Mouse (Mus musculus): ENCODE results near the gene Fam3b. TPM values are rescaled to one million over a fixed set of nuclear protein-coding genes. Genes with fewer than 3 reads are reported as not detected.

Gene Fam3b
- polyA plus RNA-seq, 1 experiment from 2014 or later: not detected

DNA sequence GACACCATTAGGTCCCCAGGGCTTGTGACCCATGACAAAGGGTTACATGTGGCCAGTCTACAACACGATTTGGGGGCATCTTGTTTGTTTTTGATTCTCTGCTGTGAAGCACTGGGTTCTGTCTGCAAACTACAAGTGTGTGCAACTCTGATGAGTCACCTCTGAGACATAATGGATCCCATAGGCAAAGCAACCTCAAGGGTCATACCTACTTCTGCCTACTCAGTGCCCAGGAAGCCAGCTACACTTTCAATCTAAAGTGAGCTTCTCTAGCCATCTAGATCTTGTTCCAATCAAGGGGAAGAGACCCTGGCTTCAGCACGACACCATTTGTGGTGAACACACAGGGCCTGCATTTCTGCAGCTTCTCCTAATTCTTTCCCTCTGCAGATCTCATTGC is 53.3 kb downstream of the Fam3b start:
- peaks cover 7% of the 10 kb centered on the region; the same call in 1 of the 2 replicates for H3K4me1 ChIP-seq (ENCODE audit: insufficient read depth)
- H3K9me3 ChIP-seq (ENCODE audit: low read length): no peaks in the 10 kb centered on the region
- H3K4me3 ChIP-seq (ENCODE audit: low read depth, low read length): no peak overlapping the region
- no peaks in the 10 kb centered on the region for H3K27me3 ChIP-seq (ENCODE audit: insufficient read depth, low read length)
- H3K36me3 ChIP-seq (replicated peaks; ENCODE audit: insufficient read depth, low read length): no peaks in the 10 kb centered on the region
- DNase-seq: no peak
- peak overlapping the region; percentile 1; the same call in 1 of the 2 replicates for H3K4me2 ChIP-seq (ENCODE audit: low read depth, low read length)
- 44% methylated on average over 2 of the region's 2 CpGs for WGBS (ENCODE audit: insufficient replicate concordance)
- H3K27ac ChIP-seq (ENCODE audit: low read depth): no peak overlapping the region
- H3K9ac ChIP-seq (replicated peaks): no peak overlapping the region
- TF ChIP-seq EP300 (IDR thresholded peaks at IDR 0.05; ENCODE audit: low read depth) (no peak), CTCF (IDR thresholded peaks at IDR 0.05; ENCODE audit: low read depth) (no peak)
- ATAC-seq: no peak

DNA sequence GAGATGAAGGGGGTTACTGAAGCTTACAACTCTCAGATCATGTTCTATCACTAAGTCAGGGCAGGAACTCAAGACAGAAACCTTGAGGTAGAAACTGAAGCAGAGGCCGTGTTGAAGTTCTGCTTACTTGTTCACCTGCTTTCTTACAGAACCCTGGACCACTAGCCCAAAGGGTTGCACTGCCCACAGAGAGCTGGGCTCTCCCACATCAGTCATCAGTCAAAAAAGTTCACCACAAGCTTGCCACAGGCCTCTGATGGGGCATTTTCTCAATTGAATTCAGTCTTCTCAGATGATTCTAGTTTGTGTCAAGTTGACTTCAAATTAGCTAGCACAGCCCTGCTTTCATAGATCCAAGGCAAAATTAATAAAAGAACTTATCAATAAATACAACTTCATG is 54.8 kb downstream of the Fam3b start:
- Histone ChIP-seq H3K4me1 (ENCODE audit: insufficient read depth) (peaks cover 7% of the 10 kb centered on the region; the same call in 1 of the 2 replicates), H3K36me3 (replicated peaks; ENCODE audit: insufficient read depth, low read length) (no peaks in the 10 kb centered on the region), H3K27me3 (ENCODE audit: insufficient read depth, low read length) (no peaks in the 10 kb centered on the region), H3K4me3 (ENCODE audit: low read depth, low read length) (no peak overlapping the region), H3K4me2 (ENCODE audit: low read depth, low read length) (no peak overlapping the region), H3K27ac (ENCODE audit: low read depth) (no peak overlapping the region), H3K9ac (replicated peaks) (no peak overlapping the region), H3K9me3 (ENCODE audit: low read length) (no peaks in the 10 kb centered on the region)
- WGBS (ENCODE audit: insufficient replicate concordance): 39% methylated on average over 1 of the region's 1 CpGs
- TF ChIP-seq CTCF (IDR thresholded peaks at IDR 0.05; ENCODE audit: low read depth) (no peak), EP300 (IDR thresholded peaks at IDR 0.05; ENCODE audit: low read depth) (no peak)
- DNase-seq (no peak), ATAC-seq (no peak)

DNA sequence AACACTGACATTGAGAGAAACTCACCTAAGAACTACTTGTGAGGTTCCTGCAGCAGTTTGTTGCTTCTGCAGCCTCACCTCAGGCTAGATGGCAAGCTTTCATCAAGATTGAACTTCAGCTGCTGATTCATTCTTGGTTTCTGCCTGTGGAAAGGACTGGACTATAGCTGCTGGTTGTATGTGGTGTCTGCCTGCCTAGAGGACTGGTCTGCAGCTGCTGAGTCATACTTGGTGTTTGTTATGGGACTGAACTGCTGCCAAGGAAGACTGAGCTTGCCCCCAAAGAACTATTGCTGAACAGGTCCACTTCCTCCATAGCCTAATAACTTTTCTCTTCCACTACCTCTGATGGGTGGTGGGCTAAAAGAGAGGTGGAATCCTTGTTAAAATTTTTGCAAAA is 67.2 kb downstream of the Fam3b start:
- ATAC-seq (no peak), DNase-seq (no peak)
- no peaks in the 10 kb centered on the region for H3K4me1 ChIP-seq (ENCODE audit: insufficient read depth)
- H3K36me3 ChIP-seq (replicated peaks; ENCODE audit: insufficient read depth, low read length): no peaks in the 10 kb centered on the region
- no peaks in the 10 kb centered on the region for H3K9me3 ChIP-seq (ENCODE audit: low read length)
- no peak overlapping the region for H3K4me3 ChIP-seq (ENCODE audit: low read depth, low read length)
- no peaks in the 10 kb centered on the region for H3K27me3 ChIP-seq (ENCODE audit: insufficient read depth, low read length)
- H3K27ac ChIP-seq (ENCODE audit: low read depth): no peak overlapping the region
- H3K4me2 ChIP-seq (ENCODE audit: low read depth, low read length): no peak overlapping the region
- H3K9ac ChIP-seq (replicated peaks): no peak overlapping the region
- no peak for TF ChIP-seq EP300 (IDR thresholded peaks at IDR 0.05; ENCODE audit: low read depth)
- no peak for TF ChIP-seq CTCF (IDR thresholded peaks at IDR 0.05; ENCODE audit: low read depth)

DNA sequence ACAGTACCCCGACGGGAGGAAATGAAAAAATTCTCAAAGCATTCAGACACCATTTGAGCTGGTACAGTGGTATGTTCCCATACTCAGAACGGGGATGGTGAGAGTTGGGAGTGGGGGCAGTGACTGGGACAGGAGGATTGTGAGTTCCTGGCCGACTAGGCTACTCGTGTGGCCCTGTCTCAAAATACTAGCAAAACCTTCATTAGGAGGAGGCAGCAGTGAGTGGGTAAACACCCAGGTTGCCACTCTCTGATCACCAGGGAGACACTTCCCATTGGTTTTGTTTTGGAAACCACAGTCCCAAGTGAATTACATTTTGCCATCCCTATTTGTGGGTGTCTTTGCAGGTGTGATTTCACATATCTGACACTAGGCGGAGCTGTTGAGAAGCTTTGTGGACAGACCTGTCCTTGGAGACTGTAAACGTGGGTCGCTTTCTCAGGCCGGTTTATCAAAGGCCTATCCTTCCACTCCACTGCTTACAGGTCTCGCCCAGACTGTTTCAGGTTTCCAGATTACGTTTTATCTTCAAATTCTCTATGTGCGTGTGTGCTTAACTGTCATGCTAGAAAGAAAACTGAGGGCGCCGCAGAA is 70.8 kb downstream of the Fam3b start:
- Histone ChIP-seq H3K4me2 (ENCODE audit: low read depth, low read length) (no peak overlapping the region), H3K4me3 (ENCODE audit: low read depth, low read length) (no peak overlapping the region), H3K9ac (replicated peaks) (no peak overlapping the region), H3K27me3 (ENCODE audit: insufficient read depth, low read length) (no peaks in the 10 kb centered on the region), H3K27ac (ENCODE audit: low read depth) (no peak overlapping the region), H3K4me1 (ENCODE audit: insufficient read depth) (no peaks in the 10 kb centered on the region), H3K9me3 (ENCODE audit: low read length) (no peaks in the 10 kb centered on the region), H3K36me3 (replicated peaks; ENCODE audit: insufficient read depth, low read length) (no peaks in the 10 kb centered on the region)
- peak; percentile 28 for DNase-seq
- ATAC-seq: peak; percentile 56; the same call in 1 of the 2 replicates
- TF ChIP-seq CTCF (IDR thresholded peaks at IDR 0.05; ENCODE audit: low read depth) (peak; percentile 89), EP300 (IDR thresholded peaks at IDR 0.05; ENCODE audit: low read depth) (no peak)
- WGBS (ENCODE audit: insufficient replicate concordance): 42% methylated on average over 14 of the region's 14 CpGs

DNA sequence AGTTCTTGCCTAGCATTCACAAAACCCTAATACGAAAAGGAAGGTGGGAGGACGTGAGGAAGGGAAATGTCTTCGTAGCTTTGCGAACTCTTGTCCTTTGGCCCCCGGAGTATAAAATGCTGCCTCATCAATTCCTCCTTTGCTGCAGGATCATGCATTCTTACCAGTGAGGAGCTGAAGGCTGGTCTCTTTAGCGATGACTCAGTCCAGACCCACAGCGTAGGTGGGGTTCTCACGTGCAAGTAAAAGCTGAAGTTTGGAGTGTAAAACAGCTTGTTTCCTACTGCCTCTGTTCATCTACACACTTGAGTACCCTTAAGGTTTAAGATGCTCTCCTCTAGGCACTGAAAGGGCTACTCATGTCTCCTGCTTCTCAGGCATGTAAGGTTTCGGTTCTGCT is 72.6 kb downstream of the Fam3b start:
- no peaks in the 10 kb centered on the region for H3K36me3 ChIP-seq (replicated peaks; ENCODE audit: insufficient read depth, low read length)
- no peak overlapping the region for H3K9ac ChIP-seq (replicated peaks)
- no peaks in the 10 kb centered on the region for H3K9me3 ChIP-seq (ENCODE audit: low read length)
- no peaks in the 10 kb centered on the region for H3K4me1 ChIP-seq (ENCODE audit: insufficient read depth)
- no peak overlapping the region for H3K4me3 ChIP-seq (ENCODE audit: low read depth, low read length)
- DNase-seq (no peak), ATAC-seq (no peak)
- TF ChIP-seq EP300 (IDR thresholded peaks at IDR 0.05; ENCODE audit: low read depth) (no peak), CTCF (IDR thresholded peaks at IDR 0.05; ENCODE audit: low read depth) (no peak)
- 74% methylated on average over 9 of the region's 9 CpGs for WGBS (ENCODE audit: insufficient replicate concordance)
- H3K4me2 ChIP-seq (ENCODE audit: low read depth, low read length): no peak overlapping the region
- no peaks in the 10 kb centered on the region for H3K27me3 ChIP-seq (ENCODE audit: insufficient read depth, low read length)
- H3K27ac ChIP-seq (ENCODE audit: low read depth): no peak overlapping the region

DNA sequence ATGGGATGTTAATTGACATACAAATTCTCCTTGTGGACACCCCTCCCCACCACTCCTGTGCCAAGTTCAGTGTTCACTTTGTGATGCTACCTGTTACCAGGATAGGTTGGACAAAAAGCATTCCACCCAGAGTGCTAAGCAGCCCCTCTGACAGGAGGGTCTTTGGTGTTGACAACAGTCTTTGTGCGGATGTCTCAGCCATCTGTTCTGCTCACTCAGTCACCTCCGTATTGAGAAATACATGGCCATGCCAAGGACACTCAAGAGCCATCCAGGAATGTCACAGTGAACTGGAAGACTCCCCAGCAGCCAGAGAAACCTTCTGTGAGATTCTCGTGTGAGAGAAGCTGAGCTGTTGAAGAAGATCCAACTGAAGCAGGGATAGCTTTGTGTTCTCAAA is 76.4 kb downstream of the Fam3b start:
- Histone ChIP-seq H3K9me3 (ENCODE audit: low read length) (no peaks in the 10 kb centered on the region), H3K36me3 (replicated peaks; ENCODE audit: insufficient read depth, low read length) (no peaks in the 10 kb centered on the region), H3K4me2 (ENCODE audit: low read depth, low read length) (no peak overlapping the region), H3K9ac (replicated peaks) (no peak overlapping the region), H3K4me1 (ENCODE audit: insufficient read depth) (no peaks in the 10 kb centered on the region), H3K27ac (ENCODE audit: low read depth) (no peak overlapping the region), H3K4me3 (ENCODE audit: low read depth, low read length) (no peak overlapping the region), H3K27me3 (ENCODE audit: insufficient read depth, low read length) (no peaks in the 10 kb centered on the region)
- ATAC-seq (no peak), DNase-seq (no peak)
- WGBS (ENCODE audit: insufficient replicate concordance): 71% methylated on average over 3 of the region's 3 CpGs
- TF ChIP-seq CTCF (IDR thresholded peaks at IDR 0.05; ENCODE audit: low read depth): no peak
- TF ChIP-seq EP300 (IDR thresholded peaks at IDR 0.05; ENCODE audit: low read depth): no peak

All from liver, postnatal 0 days (tissue).